Mouse (Mus musculus) monocyte, adult 2 months (primary cell): Measurements from ENCODE around the gene Rbm47.

ENCODE experiments used
- DNase-seq, 2 experiments: peaks; one replicate each; pipeline ENCODE4 v3.0.0; 2022; ENCODE audit warnings: low spot score in 2 of 2, low read depth in 1 of 2

The Rbm47 gene

GRCm38 (mm10) chr5:66128948-66129347 is 44.0 kb downstream of the Rbm47 start:
- no peak for DNase-seq

GRCm38 (mm10) chr5:66125418-66125817 is 47.5 kb downstream of the Rbm47 start:
- DNase-seq = no peak

- DNase-seq = no peak
Measured at GRCm38 (mm10) chr5:66124931-66125330, 48.0 kb downstream of the Rbm47 start.

DNA sequence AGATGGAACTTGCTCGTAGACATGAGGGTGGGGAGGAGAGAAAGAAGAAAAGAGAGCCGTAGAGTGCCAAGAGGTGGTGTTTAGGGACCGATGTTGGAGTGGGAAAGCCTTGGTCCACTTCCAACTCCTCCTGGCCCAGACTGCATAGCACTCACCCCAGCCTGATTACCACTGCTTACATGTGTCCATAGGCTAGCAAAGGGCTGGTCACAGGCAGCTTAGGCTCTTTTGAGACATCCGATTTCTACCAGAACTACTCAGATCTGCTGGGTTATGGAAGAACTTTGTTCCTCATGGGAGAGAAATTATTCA is 48.9 kb downstream of the Rbm47 start:
- DNase-seq = no peak

GRCm38 (mm10) chr5:66123295-66124088 is 49.4 kb downstream of the Rbm47 start:
- DNase-seq = no peak

DNA sequence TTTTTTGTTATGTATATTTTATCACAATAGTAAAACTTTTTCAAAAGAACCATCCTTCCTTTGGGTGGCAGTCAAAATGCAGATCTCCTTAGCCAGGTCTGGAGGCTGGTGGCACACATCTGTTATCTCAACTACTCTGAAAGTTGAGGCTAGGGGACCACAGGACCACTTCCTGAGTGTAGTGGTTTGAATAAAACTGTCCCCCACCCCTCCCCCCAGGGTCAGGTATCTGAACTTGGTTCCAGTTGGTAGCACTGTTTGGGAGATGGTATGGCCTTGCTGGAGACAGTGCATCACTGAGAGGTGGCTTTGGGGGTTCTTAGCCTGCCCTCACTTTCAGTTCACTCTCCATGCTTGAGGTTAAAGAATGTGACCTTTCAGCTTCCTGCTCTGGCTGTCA is 51.7 kb downstream of the Rbm47 start:
- DNase-seq = no peak

- no peak for DNase-seq
Measured at GRCm38 (mm10) chr5:66114751-66115150, 58.2 kb downstream of the Rbm47 start.

GRCm38 (mm10) chr5:66114208-66114607 is 58.7 kb downstream of the Rbm47 start:
- DNase-seq = no peak

DNA sequence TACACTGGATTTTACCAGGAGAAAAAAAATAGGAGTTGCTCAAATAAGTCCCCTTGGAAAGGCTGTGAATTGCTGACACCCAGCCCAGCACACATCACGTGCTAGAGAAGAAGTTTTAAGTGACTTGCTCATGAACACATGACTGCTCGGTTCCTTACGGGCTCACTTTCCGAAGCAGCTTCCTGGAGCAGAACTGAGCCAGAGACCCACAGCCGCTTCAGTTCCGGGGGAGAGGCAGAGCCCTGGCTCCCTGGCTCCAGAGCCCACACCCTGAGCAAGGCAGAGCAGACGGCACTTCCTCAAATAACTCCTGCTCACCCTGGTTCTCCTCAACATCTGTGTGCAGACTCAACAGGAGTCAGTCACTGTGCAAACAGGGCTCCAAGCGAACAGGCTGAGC is 60.9 kb downstream of the Rbm47 start:
- peak; percentile 67 to 78 for DNase-seq

GRCm38 (mm10) chr5:66106372-66106771 is 66.5 kb downstream of the Rbm47 start:
- DNase-seq = no peak

GRCm38 (mm10) chr5:66105946-66106345 is 67.0 kb downstream of the Rbm47 start:
- peak; percentile 65 to 70 for DNase-seq

GRCm38 (mm10) chr5:66105366-66105765 is 67.6 kb downstream of the Rbm47 start:
- no peak for DNase-seq

- DNase-seq = no peak
Measured at GRCm38 (mm10) chr5:66103386-66103785, 69.5 kb downstream of the Rbm47 start.

DNA sequence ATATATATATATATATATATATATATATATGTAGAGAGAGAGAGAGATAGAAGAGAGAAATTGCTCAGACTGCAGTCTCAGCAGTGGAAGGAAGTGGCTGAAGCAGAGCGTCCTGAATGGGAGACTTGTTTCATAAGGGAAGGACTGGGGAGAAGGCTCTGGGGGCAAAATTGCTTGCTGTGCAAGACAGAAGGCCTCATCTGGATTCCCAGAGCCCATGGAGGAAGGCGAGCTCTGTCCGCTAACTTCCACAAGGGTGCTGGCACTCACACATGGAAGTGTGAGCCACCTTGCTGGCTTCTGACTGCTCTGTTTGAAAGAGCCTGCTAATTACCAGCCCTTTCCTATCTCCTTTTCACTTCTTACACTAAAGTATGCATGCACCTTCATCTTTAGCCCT is 70.1 kb downstream of the Rbm47 start:
- no peak for DNase-seq

- no peak for DNase-seq
Measured at GRCm38 (mm10) chr5:66101577-66101976, 71.3 kb downstream of the Rbm47 start.

GRCm38 (mm10) chr5:66100322-66100721 is 72.6 kb downstream of the Rbm47 start:
- no peak for DNase-seq

- DNase-seq = no peak
Measured at GRCm38 (mm10) chr5:66098094-66098871, 74.6 kb downstream of the Rbm47 start.

DNA sequence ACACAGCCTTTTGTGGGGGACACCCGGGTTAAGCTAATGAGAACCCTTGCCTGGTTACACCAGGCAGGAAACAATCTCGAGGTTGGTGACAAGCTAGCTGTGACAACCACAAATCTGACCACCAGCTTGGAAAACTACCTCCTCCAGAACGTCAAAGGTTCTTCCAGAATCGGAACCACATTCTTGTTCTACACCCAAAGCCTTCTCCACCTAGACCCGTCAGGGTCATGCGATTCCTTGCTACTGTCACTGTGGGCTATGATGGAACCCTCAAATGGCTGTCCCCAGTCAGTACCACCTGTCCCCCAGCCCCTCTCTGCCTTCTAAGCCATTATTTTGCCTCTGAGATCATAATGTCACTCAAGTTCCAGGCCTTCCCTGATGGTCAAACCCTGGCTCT is 76.8 kb downstream of the Rbm47 start:
- DNase-seq = no peak

GRCm38 (mm10) chr5:66095166-66095565 is 77.8 kb downstream of the Rbm47 start:
- no peak for DNase-seq

- DNase-seq = no peak
Measured at GRCm38 (mm10) chr5:66090037-66090436, 82.9 kb downstream of the Rbm47 start.

GRCm38 (mm10) chr5:66089600-66089999 is 83.3 kb downstream of the Rbm47 start:
- no peak for DNase-seq

DNA sequence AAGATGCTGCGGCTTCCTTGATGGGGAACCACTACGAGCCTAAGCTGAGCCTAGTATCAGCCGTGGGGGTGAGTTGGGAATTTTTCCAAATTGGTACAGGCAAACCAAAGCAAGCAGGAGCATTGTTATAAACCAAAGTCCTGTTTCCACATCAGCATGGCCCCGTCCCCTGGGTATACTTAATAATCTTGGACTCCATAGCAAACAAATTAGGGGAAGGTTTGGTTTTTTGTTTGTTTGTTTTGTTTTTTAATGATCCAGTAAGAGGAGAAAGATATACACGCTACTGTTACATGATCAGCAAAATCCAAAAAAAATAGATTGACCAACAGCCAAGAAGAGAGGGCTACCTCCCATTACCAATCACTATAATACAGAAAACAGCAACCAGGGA is 84.0 kb downstream of the Rbm47 start:
- no peak for DNase-seq
